Mouse (Mus musculus) forebrain, embryonic 13.5 days (tissue): ENCODE measurements around the gene Bcl2. TPM values are rescaled to one million over a fixed set of nuclear protein-coding genes. Genes with fewer than 3 reads are reported as not detected.
"Not testable (repeated sequence)": the region's sequence is repeated elsewhere in the genome, so short reads cannot be mapped to it uniquely, and the experiment has no call there.

Experiments used
- ATAC-seq: fragments of 200-750 bp; cut with Nextera tagmentation; 2 replicates; pipeline ENCODE4 v1.8.0; 2017
- H3K27ac ChIP-seq: fragments of 300-500 bp; sonication (generic); 2 replicates; pipeline ENCODE4 v1.5.1; 2015; ENCODE audit warnings: inconsistent platforms, mild to moderate bottlenecking, moderate library complexity
- H3K27me3 ChIP-seq: fragments of 300-500 bp; sonication (generic); 2 replicates; pipeline ENCODE4 v1.6.1; 2015; ENCODE audit warnings: mild to moderate bottlenecking, inconsistent platforms
- H3K36me3 ChIP-seq: fragments of 300-500 bp; sonication (generic); 2 replicates; pipeline ENCODE4 v1.6.1; 2015; ENCODE audit warnings: mild to moderate bottlenecking, inconsistent platforms; ENCODE audit not compliant: poor library complexity, severe bottlenecking
- H3K4me1 ChIP-seq: fragments of 300-500 bp; sonication (generic); 2 replicates; pipeline ENCODE4 v1.6.1; 2015; ENCODE audit warnings: inconsistent platforms
- H3K4me2 ChIP-seq: fragments of 300-500 bp; sonication (generic); 2 replicates; pipeline ENCODE4 v1.6.1; 2015; ENCODE audit warnings: inconsistent platforms, mild to moderate bottlenecking, moderate library complexity
- H3K4me3 ChIP-seq: fragments of 300-500 bp; sonication (generic); 2 replicates; pipeline ENCODE4 v1.5.1; 2015; ENCODE audit warnings: mild to moderate bottlenecking, inconsistent platforms
- H3K9ac ChIP-seq: fragments of 300-500 bp; sonication (generic); 2 replicates; pipeline ENCODE4 v1.6.1; 2015; ENCODE audit warnings: mild to moderate bottlenecking, inconsistent platforms
- H3K9me3 ChIP-seq: fragments of 300-500 bp; sonication (generic); replicated peaks from 2 replicates; pipeline ENCODE4 v1.6.1; 2016; ENCODE audit warnings: inconsistent platforms
- WGBS: fragments of 180-500 bp; shearing (Covaris S2); methylation state at CpG from one replicate; pipeline ENCODE4 v1.1.7; 2015; 5-methylcytosine and 5-hydroxymethylcytosine counted together
- polyA plus RNA-seq: library from polyadenylated mRNA; unstranded; fragments of >200 nt; fragmentation: Nextera tagmentation; extraction: Ambion mirVana; gene quantifications from 2 replicates; pipeline ENCODE4 v1.2.1, GENCODE M21; 2015

Bcl2 gene
- polyA plus RNA-seq, 1 experiment from 2014 or later, result 10.0 TPM

DNA sequence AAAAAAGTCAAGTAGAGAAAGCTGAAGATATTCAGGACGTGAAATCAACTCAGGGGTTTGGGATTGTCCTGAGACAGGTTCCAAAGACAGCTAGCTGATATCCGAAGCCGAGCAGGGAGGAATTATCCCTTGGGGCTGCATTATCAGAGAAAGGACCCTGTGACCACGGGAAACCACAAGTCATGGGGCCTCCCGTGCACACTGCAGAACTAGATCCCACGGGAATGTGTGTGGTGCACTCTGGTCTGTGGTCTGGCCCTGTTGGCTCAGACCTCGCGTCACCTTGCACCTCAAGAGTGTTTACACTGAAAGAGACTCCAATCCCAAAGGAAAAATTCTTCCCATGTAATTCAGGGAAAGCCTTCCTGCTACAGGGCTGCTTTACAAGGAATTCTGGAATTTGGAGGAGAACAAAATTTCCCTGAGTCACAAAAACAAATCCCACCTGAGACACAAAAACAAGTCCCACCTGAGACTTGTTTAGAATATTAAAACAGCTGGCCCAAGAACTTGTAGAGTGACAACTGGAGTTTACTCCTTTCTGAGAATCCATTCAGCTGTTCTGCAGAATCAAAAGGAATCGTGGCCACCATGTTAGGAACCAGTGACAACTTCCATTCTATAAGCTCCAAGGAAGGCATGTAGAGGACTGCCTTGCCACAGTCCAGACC is 158.4 kb downstream of the Bcl2 start:
- Histone ChIP-seq H3K4me3 (no peak overlapping the region), H3K27ac (no peak overlapping the region), H3K9ac (no peak overlapping the region), H3K9me3 (no peaks in the 10 kb centered on the region), H3K27me3 (no peaks in the 10 kb centered on the region), H3K4me2 (no peak overlapping the region), H3K4me1 (no peaks in the 10 kb centered on the region), H3K36me3 (no peaks in the 10 kb centered on the region)
- ATAC-seq, result no peak
- WGBS, result 88% methylated on average over 9 of the region's 9 CpGs

- H3K27me3 ChIP-seq, result no peaks in the 10 kb centered on the region
- H3K4me3 ChIP-seq, result no peak overlapping the region
- WGBS, result 91% methylated on average over 8 of the region's 8 CpGs
- H3K27ac ChIP-seq, result no peak overlapping the region
- no peak for ATAC-seq
- no peaks in the 10 kb centered on the region for H3K4me1 ChIP-seq
- H3K9ac ChIP-seq, result no peak overlapping the region
- H3K36me3 ChIP-seq, result no peaks in the 10 kb centered on the region
- H3K9me3 ChIP-seq, result no peaks in the 10 kb centered on the region
- no peak overlapping the region for H3K4me2 ChIP-seq
Measured at GRCm38 (mm10) chr1:106553846-106554802, 159.9 kb downstream of the Bcl2 start.

GRCm38 (mm10) chr1:106552856-106553255 is 161.2 kb downstream of the Bcl2 start:
- ATAC-seq, result peak; percentile 21; the same call in 1 of the 2 replicates

DNA sequence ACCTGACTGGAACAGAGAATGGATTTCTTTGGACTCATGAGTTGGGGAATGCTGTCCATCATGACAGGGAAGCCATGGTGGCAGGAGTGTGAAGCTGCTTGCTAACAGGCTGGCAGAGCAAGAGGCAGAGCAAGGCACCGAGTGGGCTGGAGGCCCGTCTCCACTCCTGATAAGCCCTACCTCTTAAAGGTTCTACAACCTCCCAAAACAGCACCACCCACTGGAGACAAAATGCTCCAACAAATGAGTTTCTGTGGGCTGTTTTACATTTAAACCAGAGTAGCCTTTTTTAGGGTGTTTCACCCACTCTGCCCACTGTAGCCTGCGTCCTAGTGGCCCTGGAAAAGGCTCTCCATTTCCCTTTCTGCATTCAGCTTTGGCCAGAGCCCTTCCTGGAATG is 163.5 kb downstream of the Bcl2 start:
- Histone ChIP-seq H3K4me3 (no peak overlapping the region), H3K4me1 (no peaks in the 10 kb centered on the region), H3K36me3 (no peaks in the 10 kb centered on the region), H3K4me2 (no peak overlapping the region), H3K27ac (no peak overlapping the region), H3K9ac (no peak overlapping the region), H3K27me3 (no peaks in the 10 kb centered on the region), H3K9me3 (no peaks in the 10 kb centered on the region)
- 81% methylated on average over 3 of the region's 3 CpGs for WGBS
- ATAC-seq, result no peak

More at GRCm38 (mm10) chr1:106552856-106553255, 161.2 kb downstream of the Bcl2 start:
- H3K36me3 ChIP-seq, result no peaks in the 10 kb centered on the region
- H3K9ac ChIP-seq, result no peak overlapping the region
- no peak overlapping the region for H3K4me2 ChIP-seq
- H3K9me3 ChIP-seq, result no peaks in the 10 kb centered on the region
- no peaks in the 10 kb centered on the region for H3K4me1 ChIP-seq
- H3K27ac ChIP-seq, result no peak overlapping the region
- H3K4me3 ChIP-seq, result no peak overlapping the region
- no peaks in the 10 kb centered on the region for H3K27me3 ChIP-seq
- WGBS, result 78% methylated on average over 7 of the region's 7 CpGs

GRCm38 (mm10) chr1:106549025-106549424 is 165.0 kb downstream of the Bcl2 start:
- no peaks in the 10 kb centered on the region for H3K36me3 ChIP-seq
- no peaks in the 10 kb centered on the region for H3K27me3 ChIP-seq
- WGBS, result 90% methylated on average over 5 of the region's 5 CpGs
- no peak for ATAC-seq
- H3K4me1 ChIP-seq, result no peaks in the 10 kb centered on the region
- no peak overlapping the region for H3K4me3 ChIP-seq
- no peak overlapping the region for H3K4me2 ChIP-seq
- H3K9ac ChIP-seq, result no peak overlapping the region
- no peak overlapping the region for H3K27ac ChIP-seq
- no peaks in the 10 kb centered on the region for H3K9me3 ChIP-seq

DNA sequence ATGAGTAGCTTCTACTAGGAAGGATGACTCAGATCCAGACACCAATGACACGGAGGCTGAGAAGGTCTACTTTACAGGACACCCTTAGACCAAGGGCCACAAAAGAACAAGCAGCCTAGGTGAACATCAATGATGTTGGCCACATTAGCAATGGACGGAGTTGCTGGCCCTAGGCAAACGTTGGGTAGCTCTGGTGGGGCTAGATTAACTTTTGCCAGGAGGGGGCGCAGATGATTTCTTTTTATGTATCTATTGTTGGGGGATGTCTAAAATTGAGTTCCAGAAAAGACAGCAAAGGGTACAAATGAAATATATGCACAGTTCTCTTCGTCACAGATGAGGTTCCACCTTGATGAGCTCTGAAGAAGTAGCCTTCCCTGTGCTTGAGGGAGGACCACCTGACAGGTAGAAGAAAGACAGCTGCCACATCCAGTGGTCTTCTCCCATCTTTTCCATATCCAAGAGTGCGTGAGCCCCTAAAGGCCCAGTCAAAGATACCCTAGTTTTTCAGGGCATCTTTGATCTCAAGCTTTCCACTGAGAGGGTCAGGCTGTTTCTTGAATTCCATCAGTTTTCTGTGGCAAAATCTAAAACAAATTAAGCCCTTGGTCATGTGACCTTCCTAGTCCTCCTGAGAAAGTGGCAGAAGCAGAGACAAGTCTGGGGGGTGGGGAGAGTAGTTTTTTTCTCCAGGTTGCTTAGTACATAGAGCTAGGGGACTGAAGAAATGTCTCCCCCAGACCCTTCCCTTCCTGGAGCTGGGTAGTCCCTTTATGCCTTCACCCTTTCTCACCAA is 169.1 kb downstream of the Bcl2 start:
- Histone ChIP-seq H3K4me2 (no peak overlapping the region), H3K36me3 (no peaks in the 10 kb centered on the region), H3K4me3 (no peak overlapping the region), H3K4me1 (no peaks in the 10 kb centered on the region), H3K9ac (no peak overlapping the region), H3K9me3 (no peaks in the 10 kb centered on the region), H3K27ac (no peak overlapping the region), H3K27me3 (no peaks in the 10 kb centered on the region)
- 0 out of 2 replicates have a peak, but pooled peaks have one; percentile 17 for ATAC-seq
- 75% methylated on average over 6 of the region's 6 CpGs for WGBS

- Histone ChIP-seq H3K9ac (no peak overlapping the region), H3K36me3 (no peaks in the 10 kb centered on the region), H3K9me3 (no peaks in the 10 kb centered on the region), H3K4me3 (no peak overlapping the region), H3K27ac (no peak overlapping the region), H3K4me1 (no peaks in the 10 kb centered on the region), H3K4me2 (no peak overlapping the region), H3K27me3 (no peaks in the 10 kb centered on the region)
- ATAC-seq, result peak; percentile 39; the same call in 1 of the 2 replicates
- WGBS, result 45% methylated on average over 5 of the region's 5 CpGs
Measured at GRCm38 (mm10) chr1:106542731-106543130, 171.3 kb downstream of the Bcl2 start.

DNA sequence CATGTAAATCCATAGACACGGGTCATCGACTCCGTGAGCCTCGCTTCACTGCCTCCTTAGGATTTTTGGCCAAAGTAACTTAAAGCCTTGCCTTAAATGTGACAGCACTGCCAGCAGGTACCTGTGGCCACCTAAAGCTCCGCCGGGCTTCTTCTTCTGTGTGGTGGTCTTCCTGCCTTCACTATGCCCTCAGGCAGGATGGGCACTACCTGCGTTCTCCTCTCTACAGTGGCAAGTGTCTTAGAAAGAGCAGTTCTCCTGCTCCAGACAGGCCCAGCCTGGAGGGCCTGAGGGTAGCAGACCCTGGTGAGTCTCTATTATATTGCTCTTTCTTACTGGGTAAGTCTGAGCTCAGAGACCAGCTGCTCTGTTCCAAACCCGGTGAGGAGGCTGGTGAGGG is 172.2 kb downstream of the Bcl2 start:
- Histone ChIP-seq H3K36me3 (no peaks in the 10 kb centered on the region), H3K9me3 (no peaks in the 10 kb centered on the region), H3K4me1 (no peaks in the 10 kb centered on the region), H3K4me3 (no peak overlapping the region), H3K4me2 (no peak overlapping the region), H3K27me3 (no peaks in the 10 kb centered on the region), H3K27ac (no peak overlapping the region), H3K9ac (no peak overlapping the region)
- no peak for ATAC-seq
- 80% methylated on average over 8 of the region's 8 CpGs for WGBS

- Histone ChIP-seq H3K4me2 (no peak overlapping the region), H3K27ac (no peak overlapping the region), H3K9me3 (no peaks in the 10 kb centered on the region), H3K9ac (no peak overlapping the region), H3K4me3 (no peak overlapping the region), H3K27me3 (no peaks in the 10 kb centered on the region), H3K36me3 (no peaks in the 10 kb centered on the region), H3K4me1 (no peaks in the 10 kb centered on the region)
- ATAC-seq, result no peak
- 83% methylated on average over 3 of the region's 3 CpGs for WGBS
Measured at GRCm38 (mm10) chr1:106540130-106540529, 173.9 kb downstream of the Bcl2 start.

DNA sequence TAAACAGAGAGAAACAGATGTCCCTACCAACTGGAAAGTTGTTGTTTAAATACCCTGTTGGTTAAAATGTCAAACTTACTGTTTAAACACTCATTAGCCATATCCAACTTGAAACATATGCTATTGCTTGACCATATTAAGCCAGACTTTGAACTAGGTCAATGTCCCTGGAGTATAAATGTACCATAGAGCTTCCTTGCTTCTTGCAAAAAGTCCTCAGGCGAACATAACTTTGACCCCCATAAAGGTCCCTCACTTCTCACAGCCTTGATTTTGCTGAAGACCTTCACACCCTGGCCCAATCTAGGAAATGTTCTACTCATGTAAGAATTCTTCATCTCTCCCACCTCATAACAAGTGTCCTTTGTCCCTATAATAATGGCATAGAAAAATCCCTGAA is 175.0 kb downstream of the Bcl2 start:
- H3K36me3 ChIP-seq, result no peaks in the 10 kb centered on the region
- no peak overlapping the region for H3K9ac ChIP-seq
- no peaks in the 10 kb centered on the region for H3K9me3 ChIP-seq
- no peaks in the 10 kb centered on the region for H3K27me3 ChIP-seq
- no peak overlapping the region for H3K4me3 ChIP-seq
- H3K27ac ChIP-seq, result no peak overlapping the region
- 88% methylated on average over 1 of the region's 1 CpGs for WGBS
- no peak for ATAC-seq
- no peak overlapping the region for H3K4me2 ChIP-seq
- no peaks in the 10 kb centered on the region for H3K4me1 ChIP-seq

DNA sequence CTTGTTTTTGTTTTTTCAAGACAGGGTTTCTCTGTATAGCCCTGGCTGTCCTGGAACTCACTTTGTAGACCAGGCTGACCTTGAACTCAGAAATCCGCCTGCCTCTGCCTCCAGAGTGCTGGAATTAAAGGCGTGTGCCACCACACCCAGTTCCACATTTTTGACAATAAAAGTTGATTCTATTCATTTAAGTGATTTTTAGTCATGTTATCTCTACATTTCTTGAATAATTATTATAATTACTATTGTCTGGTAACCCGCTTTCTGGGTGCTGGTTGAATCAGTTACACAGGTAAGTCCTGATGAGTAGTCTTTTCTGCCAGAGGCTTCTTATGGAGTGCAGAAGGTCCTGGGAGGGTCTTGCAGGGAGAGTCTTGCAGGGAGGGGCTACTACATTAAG is 179.2 kb downstream of the Bcl2 start:
- not testable (repeated sequence) for H3K9me3 ChIP-seq, H3K27ac ChIP-seq, H3K9ac ChIP-seq, H3K27me3 ChIP-seq, H3K4me2 ChIP-seq, ATAC-seq, H3K36me3 ChIP-seq, H3K4me3 ChIP-seq, H3K4me1 ChIP-seq
- 85% methylated on average over 3 of the region's 3 CpGs for WGBS

GRCm38 (mm10) chr1:106529570-106529969 is 184.5 kb downstream of the Bcl2 start:
- 92% methylated on average over 9 of the region's 9 CpGs for WGBS
- no peak for ATAC-seq
- no peak overlapping the region for H3K4me3 ChIP-seq
- H3K9me3 ChIP-seq, result no peaks in the 10 kb centered on the region
- H3K4me2 ChIP-seq, result no peak overlapping the region
- no peaks in the 10 kb centered on the region for H3K36me3 ChIP-seq
- no peaks in the 10 kb centered on the region for H3K4me1 ChIP-seq
- H3K27ac ChIP-seq, result no peak overlapping the region
- no peak overlapping the region for H3K9ac ChIP-seq
- no peaks in the 10 kb centered on the region for H3K27me3 ChIP-seq
